Mouse (Mus musculus) ES-E14 (cell line): ENCODE results near the gene Extl1.

ENCODE experiments used
- CHD2 ChIP-seq: IDR thresholded peaks from 2 replicates; pipeline ENCODE4 v1.6.1; 2014; ENCODE audit warnings: mild to moderate bottlenecking, low read depth, low read length, inconsistent platforms
- MAFK ChIP-seq: IDR thresholded peaks from 2 replicates; pipeline ENCODE4 v1.6.1; 2014; ENCODE audit warnings: mild to moderate bottlenecking, low read depth, low read length, inconsistent platforms; ENCODE audit not compliant: insufficient read depth
- ZC3H11A ChIP-seq: IDR thresholded peaks from 2 replicates; pipeline ENCODE4 v1.6.1; 2012; ENCODE audit warnings: low read depth, mild to moderate bottlenecking, inconsistent platforms, low read length, borderline replicate concordance
- ZNF384 ChIP-seq: IDR thresholded peaks from 2 replicates; pipeline ENCODE4 v1.6.1; 2012; ENCODE audit warnings: low read depth, low read length, inconsistent platforms

DNA sequence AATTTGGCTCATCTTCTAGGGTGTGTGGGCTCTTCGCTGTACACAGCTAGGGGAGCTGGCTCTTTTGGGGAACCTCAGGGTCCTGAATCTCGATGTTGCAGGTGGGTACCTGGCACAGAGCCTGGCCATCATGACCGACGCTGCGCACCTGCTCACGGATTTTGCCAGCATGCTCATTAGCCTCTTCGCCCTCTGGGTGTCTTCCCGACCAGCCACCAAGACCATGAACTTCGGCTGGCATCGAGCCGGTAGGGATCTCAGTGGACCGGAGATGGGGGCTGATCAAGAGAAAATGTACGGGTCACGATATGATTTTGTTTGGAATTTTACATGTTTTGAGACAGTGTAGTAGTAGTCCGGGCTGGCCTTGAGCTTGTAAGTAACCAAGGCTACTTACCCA is 37.8 kb downstream of the Extl1 start:
- no peak for TF ChIP-seq ZNF384
- no peak for TF ChIP-seq MAFK
- TF ChIP-seq CHD2 = no peak
- no peak for TF ChIP-seq ZC3H11A
